In the genomic region with DNA sequence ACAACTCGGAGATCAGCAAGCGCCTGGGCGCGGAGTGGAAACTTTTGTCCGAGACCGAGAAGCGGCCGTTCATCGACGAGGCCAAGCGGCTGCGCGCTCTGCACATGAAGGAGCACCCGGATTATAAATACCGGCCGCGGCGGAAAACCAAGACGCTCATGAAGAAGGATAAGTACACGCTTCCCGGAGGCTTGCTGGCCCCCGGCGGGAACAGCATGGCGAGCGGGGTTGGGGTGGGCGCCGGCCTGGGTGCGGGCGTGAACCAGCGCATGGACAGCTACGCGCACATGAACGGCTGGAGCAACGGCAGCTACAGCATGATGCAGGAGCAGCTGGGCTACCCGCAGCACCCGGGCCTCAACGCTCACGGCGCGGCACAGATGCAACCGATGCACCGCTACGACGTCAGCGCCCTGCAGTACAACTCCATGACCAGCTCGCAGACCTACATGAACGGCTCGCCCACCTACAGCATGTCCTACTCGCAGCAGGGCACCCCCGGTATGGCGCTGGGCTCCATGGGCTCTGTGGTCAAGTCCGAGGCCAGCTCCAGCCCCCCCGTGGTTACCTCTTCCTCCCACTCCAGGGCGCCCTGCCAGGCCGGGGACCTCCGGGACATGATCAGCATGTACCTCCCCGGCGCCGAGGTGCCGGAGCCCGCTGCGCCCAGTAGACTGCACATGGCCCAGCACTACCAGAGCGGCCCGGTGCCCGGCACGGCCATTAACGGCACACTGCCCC, we compare ENCODE assay signal across 9 mouse cellular contexts. TPM values are rescaled to one million over a fixed set of nuclear protein-coding genes. Genes with fewer than 3 reads are reported as not detected.
DNase-seq lines count a peak whose midpoint lies in the region; ATAC-seq and TF ChIP-seq lines count a peak whose summit lies in the region.
"Had no signal": no experiment of that assay in that cellular context is flagged by ENCODE, and none has a peak within 500 bp of the region (broad histone marks: within the 10 kb centered on the region; RNA-seq: fewer than 3 reads in every experiment).

No protein-coding gene starts in this region.

- peaks cover 27% of the 10 kb centered on the region for H3K4me1 ChIP-seq in heart, embryonic 10.5 days
- H3K4me1 ChIP-seq in forebrain, embryonic 13.5 days = peaks cover 46% of the 10 kb centered on the region
- peaks cover 25% of the 10 kb centered on the region for H3K4me1 ChIP-seq in limb, embryonic 12.5 days (replicated peaks)
- peaks cover 12% of the 10 kb centered on the region for H3K4me1 ChIP-seq in olfactory bulb, adult 2 months (ENCODE audit: control insufficient read depth, insufficient read depth, low read length)

- TF ChIP-seq POLR2A in olfactory bulb, adult 2 months (IDR thresholded peaks at IDR 0.05; ENCODE audit: insufficient read depth, low read depth, low read length) = no peak

- peak overlapping the region; percentile 96 for H3K9ac ChIP-seq in forebrain, embryonic 13.5 days
- H3K9ac ChIP-seq in limb, embryonic 12.5 days (replicated peaks) = peak overlapping the region; percentile 45; the same call in 1 of the 2 replicates

- no peak; the same call in 1 of the 2 replicates for ATAC-seq in forebrain, embryonic 13.5 days
- ATAC-seq in limb, embryonic 12.5 days (ENCODE audit: insufficient number of reproducible peaks, insufficient read depth, low FRiP score, low TSS enrichment, low read depth) = peak; percentile 66

- H3K4me2 ChIP-seq in forebrain, embryonic 13.5 days = peak overlapping the region; percentile 74
- peak overlapping the region; percentile 72 for H3K4me2 ChIP-seq in limb, embryonic 12.5 days

- WGBS in heart, embryonic 10.5 days = under 1% methylated on average over 67 of the region's 67 CpGs
- under 1% methylated on average over 67 of the region's 67 CpGs for WGBS in forebrain, embryonic 13.5 days
- WGBS in limb, embryonic 12.5 days = under 1% methylated on average over 67 of the region's 67 CpGs
- WGBS in olfactory bulb, adult 2 months = 3% methylated on average over 67 of the region's 67 CpGs

- no peaks in the 10 kb centered on the region for H3K36me3 ChIP-seq in heart, embryonic 10.5 days
- peaks cover 5% of the 10 kb centered on the region; the same call in 1 of the 2 replicates for H3K36me3 ChIP-seq in forebrain, embryonic 13.5 days (ENCODE audit: poor library complexity, severe bottlenecking)
- no peaks in the 10 kb centered on the region for H3K36me3 ChIP-seq in limb, embryonic 12.5 days

- no peak overlapping the region for H3K27ac ChIP-seq in heart, embryonic 10.5 days
- H3K27ac ChIP-seq in forebrain, embryonic 13.5 days = peak overlapping the region; percentile 100
- no peak overlapping the region for H3K27ac ChIP-seq in limb, embryonic 12.5 days
- peak overlapping the region; percentile 91 for H3K27ac ChIP-seq in olfactory bulb, adult 2 months (ENCODE audit: insufficient read depth, low read depth, low read length)

- TF ChIP-seq CTCF in olfactory bulb, adult 2 months (IDR thresholded peaks at IDR 0.05; ENCODE audit: insufficient read depth, low read depth, low read length) = no peak

- peak; percentile 79 for DNase-seq in heart, embryonic 10.5 days (ENCODE audit: low spot score)
- DNase-seq in heart, postnatal 4 days = no peak
- DNase-seq in Muller cell, postnatal 12 days (ENCODE audit: inconsistent ontology term) = peak; percentile 91
- no peak for DNase-seq in frontal cortex, postnatal 14 days (ENCODE audit: low spot score in 2 of 2)
- no peak for DNase-seq in thymus, postnatal 0 days (ENCODE audit: low spot score)

- H3K9me3 ChIP-seq in heart, embryonic 10.5 days = no peaks in the 10 kb centered on the region
- H3K9me3 ChIP-seq in forebrain, embryonic 13.5 days (replicated peaks) = no peaks in the 10 kb centered on the region
- H3K9me3 ChIP-seq in limb, embryonic 12.5 days = no peaks in the 10 kb centered on the region

- H3K27me3 ChIP-seq in heart, embryonic 10.5 days (ENCODE audit: insufficient read depth, poor library complexity, severe bottlenecking) = peaks cover 74% of the 10 kb centered on the region
- H3K27me3 ChIP-seq in forebrain, embryonic 13.5 days = no peaks in the 10 kb centered on the region
- peaks cover 84% of the 10 kb centered on the region for H3K27me3 ChIP-seq in limb, embryonic 12.5 days

- H3K4me3 ChIP-seq in heart, embryonic 10.5 days = peak overlapping the region; percentile 64
- H3K4me3 ChIP-seq in forebrain, embryonic 13.5 days = peak overlapping the region; percentile 60
- peak overlapping the region; percentile 42 for H3K4me3 ChIP-seq in limb, embryonic 12.5 days (replicated peaks)
- H3K4me3 ChIP-seq in olfactory bulb, adult 2 months (ENCODE audit: insufficient read depth, low read depth, low read length) = peak overlapping the region; percentile 79

RNA-seq across cellular contexts. Expression of gene Sox2, which starts 0.6 kb away (rescaled TPM):
- 0.20 and 0.77 TPM in 2 replicates for polyA plus RNA-seq in heart, embryonic 10.5 days (2016; fragmentation: Nextera tagmentation; extraction: Ambion mirVana)
- not detected for total RNA-seq in heart, postnatal 4 days (2021)
- 41.3 and 48.4 TPM in 2 replicates for polyA plus RNA-seq in forebrain, embryonic 13.5 days (2015; fragmentation: Nextera tagmentation; extraction: Ambion mirVana)
- 0.52 and 0.90 TPM in 2 replicates for polyA plus RNA-seq in limb, embryonic 12.5 days (2016; fragmentation: Nextera tagmentation; extraction: Ambion mirVana)
- not detected in 2 replicates for polyA plus RNA-seq in olfactory bulb, adult 2 months (2012; ENCODE audit: insufficient read depth, insufficient read length, low replicate concordance, missing spikeins)
- polyA plus RNA-seq in thymus, postnatal 0 days (2015; fragmentation: Nextera tagmentation; extraction: Ambion mirVana) = 0.23 TPM in 1 of 2 replicates, not detected in the other
- total RNA-seq: MEL had no signal

Comparison
In these comparisons a context has a peak if more than half of its experiments do, and no peak if none do; other contexts are left out.
1. DNase-seq: peak in heart, embryonic 10.5 days (single experiment) and Muller cell, postnatal 12 days (single experiment); none in heart, postnatal 4 days (single experiment), frontal cortex, postnatal 14 days (0 of 2) and thymus, postnatal 0 days (single experiment).
2. H3K27ac ChIP-seq: peak in forebrain, embryonic 13.5 days (single experiment) and olfactory bulb, adult 2 months (single experiment); none in heart, embryonic 10.5 days (single experiment) and limb, embryonic 12.5 days (single experiment).
3. Peak in every context shown above with its lines, with median percentiles within 50 percentile points of each other: H3K4me3 ChIP-seq.